Mouse (Mus musculus): ENCODE measurements around the gene Dzank1. TPM values are rescaled to one million over a fixed set of nuclear protein-coding genes. Genes with fewer than 3 reads are reported as not detected.

Gene Dzank1
- 1.6 and 2.2 TPM in 2 replicates for polyA plus RNA-seq (2012; rRNA removed)

- peak; percentile 63 for DNase-seq (ENCODE audit: low read depth)
These were observed at the start of gene Dzank1, which contains the start of gene Polr3f for GRCm38 (mm10) chr2:144526981-144527820. Gene Dzank1 (minus strand): TSS chr2:144527414. Gene Polr3f (plus strand): TSS chr2:144527718.

GRCm38 (mm10) chr2:144555820-144556552, 28.8 kb upstream of the Dzank1 start, which contains the start of gene Sec23b:
Gene Sec23b (plus strand): TSS chr2:144556229.
- peak; percentile 78 for DNase-seq (ENCODE audit: low read depth)

- DNase-seq (ENCODE audit: low read depth), result peak; percentile 12
These were observed 28.1 kb upstream of the Dzank1 start for GRCm38 (mm10) chr2:144555286-144555819.

GRCm38 (mm10) chr2:144553905-144554304, 26.7 kb upstream of the Dzank1 start:
- no peak for DNase-seq (ENCODE audit: low read depth)

- no peak for DNase-seq (ENCODE audit: low read depth)
These were observed 23.3 kb upstream of the Dzank1 start, which contains the start of gene Rbbp9 for GRCm38 (mm10) chr2:144550529-144550928. Gene Rbbp9 (minus strand): TSS chr2:144550869.

- no peak for DNase-seq (ENCODE audit: low read depth)
These were observed 20.3 kb upstream of the Dzank1 start for GRCm38 (mm10) chr2:144547559-144547958.

GRCm38 (mm10) chr2:144545481-144545880, 18.3 kb upstream of the Dzank1 start:
- no peak for DNase-seq (ENCODE audit: low read depth)

GRCm38 (mm10) chr2:144545061-144545460, 17.8 kb upstream of the Dzank1 start:
- no peak for DNase-seq (ENCODE audit: low read depth)

- no peak for DNase-seq (ENCODE audit: low read depth)
These were observed 17.4 kb upstream of the Dzank1 start for GRCm38 (mm10) chr2:144544630-144545029.

DNA sequence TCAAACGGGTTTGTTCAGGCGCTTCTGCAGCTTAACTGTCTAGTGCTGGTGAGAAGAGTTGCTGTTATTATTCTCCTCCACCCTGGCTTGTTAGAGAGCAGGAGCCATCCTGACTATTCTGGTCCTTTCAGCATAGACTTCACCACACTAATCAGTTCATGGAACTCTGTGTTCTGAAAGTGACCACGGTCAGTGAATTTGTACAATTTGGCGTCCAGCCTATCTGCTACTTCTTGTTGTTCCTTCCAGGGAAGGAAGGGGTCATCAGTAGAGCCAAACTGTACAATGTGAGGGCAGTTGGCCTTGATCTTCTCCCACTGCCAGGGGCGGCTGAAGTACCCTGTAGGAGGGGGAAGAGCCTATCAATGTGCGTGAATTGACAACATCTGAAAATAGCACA, 16.5 kb upstream of the Dzank1 start:
- no peak for DNase-seq (ENCODE audit: low read depth)

DNA sequence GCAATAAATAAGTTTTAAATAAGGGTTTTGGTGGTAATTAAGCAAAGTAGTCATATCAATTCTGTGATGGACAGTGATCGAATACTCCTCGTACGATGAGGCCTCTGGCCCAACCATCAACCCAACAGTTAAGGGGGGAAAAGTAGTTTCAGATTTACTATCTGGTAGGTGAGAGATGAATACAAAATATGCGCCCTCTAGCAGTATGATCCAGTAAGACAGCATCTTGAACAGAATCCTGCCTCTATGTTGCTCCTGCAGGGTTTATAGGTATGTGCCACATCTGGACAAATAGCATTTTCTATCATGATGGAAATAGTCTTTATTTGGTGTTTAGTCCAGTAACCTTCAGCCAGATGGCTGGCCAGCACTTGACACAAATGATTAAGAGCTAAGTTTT, 14.0 kb upstream of the Dzank1 start:
- no peak for DNase-seq (ENCODE audit: low read depth)

DNA sequence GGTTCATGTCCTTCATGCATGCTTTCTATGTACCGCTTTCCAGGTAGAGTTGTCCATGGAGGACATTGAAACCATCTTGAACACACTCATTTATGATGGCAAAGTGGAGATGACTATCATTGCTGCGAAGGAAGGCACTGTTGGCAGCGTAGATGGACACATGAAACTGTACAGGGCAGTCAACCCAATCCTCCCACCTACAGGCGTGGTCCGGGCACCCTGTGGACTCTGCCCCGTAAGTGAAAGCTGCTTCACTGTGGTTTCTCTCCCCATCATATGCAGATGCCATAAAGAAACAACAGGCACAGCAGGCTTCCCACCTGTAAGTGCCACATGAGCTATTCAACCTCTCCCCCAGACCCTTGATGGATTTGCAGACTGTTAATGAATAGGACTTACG, 9.9 kb upstream of the Dzank1 start:
- no peak for DNase-seq (ENCODE audit: low read depth)

DNA sequence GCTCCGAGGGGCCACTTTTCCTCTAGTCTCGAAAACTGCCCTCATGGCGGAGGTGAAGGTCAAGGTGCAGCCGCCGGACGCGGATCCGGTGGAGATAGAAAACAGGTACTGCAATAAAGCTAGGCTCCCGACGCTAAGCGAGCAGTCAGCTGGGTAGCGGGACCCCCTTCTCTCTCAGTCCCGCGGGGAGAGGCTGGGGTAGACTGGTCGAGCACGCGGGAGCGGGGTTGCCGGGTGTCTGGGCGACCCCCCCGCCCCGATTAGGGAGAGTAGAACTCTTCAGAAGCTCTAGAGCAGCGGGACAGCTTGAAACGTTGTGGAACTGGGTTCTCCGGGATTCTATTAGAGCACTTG, 584 bp upstream of the Dzank1 start:
- DNase-seq (ENCODE audit: low read depth), result no peak

- DNase-seq (ENCODE audit: low read depth), result no peak
These were observed 1.4 kb downstream of the Dzank1 start for GRCm38 (mm10) chr2:144525856-144526255.

GRCm38 (mm10) chr2:144519772-144520171, 7.4 kb downstream of the Dzank1 start:
- peak; percentile 37 for DNase-seq (ENCODE audit: low read depth)

DNA sequence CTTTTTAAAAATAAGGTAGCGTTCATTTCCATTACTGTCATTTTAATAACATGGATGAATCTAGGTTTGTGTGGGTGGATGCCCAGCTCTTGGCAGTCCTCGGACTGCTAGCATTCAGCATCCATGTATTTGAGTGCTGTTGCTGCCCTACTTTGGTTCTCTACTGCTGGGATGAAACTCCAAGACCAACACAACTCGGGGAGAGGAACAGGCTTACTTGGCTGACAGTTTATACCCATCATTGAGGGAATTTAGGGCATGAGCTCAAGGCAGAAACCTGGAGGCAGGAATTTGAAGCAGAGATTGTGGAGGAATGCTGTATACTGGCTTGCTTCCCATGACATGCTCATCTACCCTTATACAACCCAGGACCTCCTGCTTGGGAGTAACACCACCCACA, 12.6 kb downstream of the Dzank1 start:
- DNase-seq (ENCODE audit: low read depth), result no peak

DNA sequence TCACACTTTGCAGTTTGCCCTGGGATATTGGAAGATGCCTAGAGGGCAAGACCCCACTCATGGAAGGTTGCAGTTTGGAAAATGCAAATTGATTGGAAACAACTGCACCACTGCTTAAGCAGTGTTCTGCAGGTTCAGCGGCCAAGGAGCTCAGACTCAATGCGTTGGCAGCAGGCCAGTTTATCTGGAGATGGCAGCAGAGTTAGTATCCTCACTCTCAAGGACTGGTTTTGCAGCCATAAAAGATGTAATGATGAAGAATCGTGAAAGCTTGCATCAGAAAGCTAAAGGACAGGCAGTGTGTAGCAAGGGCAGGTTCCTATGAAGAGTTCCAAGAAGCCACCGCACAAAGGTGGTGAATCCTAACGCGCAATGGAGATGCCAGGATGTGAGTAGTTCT, 25.1 kb downstream of the Dzank1 start:
- DNase-seq (ENCODE audit: low read depth), result no peak

DNA sequence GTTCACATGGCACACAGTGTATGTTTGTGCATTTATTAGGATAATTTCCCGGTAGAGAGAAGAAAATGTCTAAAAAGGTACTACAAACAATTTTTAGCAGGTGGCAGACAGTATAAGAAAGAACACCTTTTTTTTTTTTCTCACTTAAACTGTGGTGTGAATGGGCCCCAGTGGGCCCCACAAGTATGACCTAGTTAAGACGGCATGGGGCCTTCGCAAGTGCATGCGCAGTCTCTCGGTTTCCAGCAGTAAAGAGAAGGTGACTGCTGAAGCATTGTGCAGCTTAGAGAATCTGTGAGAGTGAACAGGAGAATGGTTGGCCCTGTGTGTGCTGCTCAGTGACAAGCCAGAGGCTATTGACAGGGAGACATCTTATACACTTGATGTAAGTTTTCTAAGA, 37.9 kb downstream of the Dzank1 start:
- DNase-seq (ENCODE audit: low read depth), result no peak

GRCm38 (mm10) chr2:144487476-144487875, 39.7 kb downstream of the Dzank1 start:
- no peak for DNase-seq (ENCODE audit: low read depth)

GRCm38 (mm10) chr2:144485439-144485838, 41.8 kb downstream of the Dzank1 start:
- no peak for DNase-seq (ENCODE audit: low read depth)

DNA sequence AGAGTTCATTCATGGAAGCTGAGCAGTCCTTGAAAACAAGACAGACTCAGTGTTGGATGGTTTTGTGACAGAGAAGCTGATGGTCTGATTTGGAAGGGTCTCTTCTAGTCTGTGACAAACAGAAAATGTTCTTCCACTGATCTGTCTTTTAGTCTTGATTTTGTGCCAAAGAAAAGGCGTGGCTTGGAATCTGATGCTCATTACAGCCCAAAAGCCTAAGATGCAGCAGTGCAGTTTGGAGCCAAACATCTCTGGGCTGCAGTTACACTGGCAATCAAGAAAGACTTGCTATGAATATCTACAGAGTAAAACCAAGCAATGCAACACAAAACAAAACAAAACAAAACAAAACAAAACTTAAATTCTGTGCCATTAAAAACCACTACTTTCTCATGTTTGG, 43.1 kb downstream of the Dzank1 start:
- no peak for DNase-seq (ENCODE audit: low read depth)

DNA sequence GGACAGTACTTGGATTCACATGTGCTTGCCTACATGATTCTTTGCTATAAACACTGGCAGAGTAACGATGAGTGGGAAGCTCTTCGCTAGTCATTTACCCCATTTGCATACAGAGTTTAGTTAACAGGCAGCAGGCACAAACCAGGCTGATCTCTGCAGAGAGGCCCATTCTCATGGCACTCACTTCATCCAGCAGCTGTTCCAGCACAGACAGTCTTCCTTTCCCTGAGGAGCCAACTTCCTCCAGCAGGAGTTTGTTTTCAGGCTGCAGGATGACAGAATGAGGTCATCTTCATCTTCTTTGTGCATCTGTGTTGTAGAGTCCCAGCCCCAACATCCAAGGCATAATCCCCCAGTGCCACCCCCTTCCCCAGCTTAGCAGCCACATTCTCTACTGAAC, 47.8 kb downstream of the Dzank1 start:
- no peak for DNase-seq (ENCODE audit: low read depth)

GRCm38 (mm10) chr2:144467203-144467602, 60.0 kb downstream of the Dzank1 start:
- DNase-seq (ENCODE audit: low read depth), result no peak
